Mouse (Mus musculus) liver, adult 2 months (tissue): ENCODE results near the gene Kcnn3.

Experiments
- CTCF ChIP-seq: fragments of 200-500 bp; IDR thresholded peaks from 2 replicates; pipeline ENCODE4 v1.5.1; 2011; ENCODE audit warnings: low read depth, low read length, control low read depth
- POLR2A ChIP-seq: fragments of 200-500 bp; IDR thresholded peaks from 2 replicates; pipeline ENCODE4 v1.6.1; 2011; ENCODE audit warnings: low read length, control low read depth; ENCODE audit not compliant: insufficient read depth; ENCODE audit errors: extremely low read depth

GRCm38 (mm10) chr3:89578083-89578482, 58.1 kb downstream of the Kcnn3 start:
- no peak for TF ChIP-seq POLR2A
- no peak for TF ChIP-seq CTCF
